Mouse (Mus musculus) midbrain, postnatal 0 days (tissue): ENCODE results near the gene Acyp1. TPM values are rescaled to one million over a fixed set of nuclear protein-coding genes. Genes with fewer than 3 reads are reported as not detected.

ENCODE experiments used
- ATAC-seq: fragments of 200-750 bp; cut with Nextera tagmentation; 2 replicates; pipeline ENCODE4 v1.8.0; 2017; ENCODE audit warnings: moderate number of reproducible peaks, mild to moderate bottlenecking, moderate TSS enrichment, moderate library complexity; ENCODE audit not compliant: low FRiP score
- DNase-seq: peaks from one replicate; pipeline ENCODE4 v3.0.0-alpha.2; 2015; ENCODE audit warnings: low spot score
- H3K27ac ChIP-seq: fragments of 300-500 bp; sonication (generic); 2 replicates; pipeline ENCODE4 v1.5.1; 2014; ENCODE audit warnings: low read depth, mild to moderate bottlenecking, low read length, mixed read lengths
- H3K27me3 ChIP-seq: fragments of 300-500 bp; sonication (generic); 2 replicates; pipeline ENCODE4 v1.6.1; 2014; ENCODE audit warnings: low read length, control low read depth, mixed read lengths; ENCODE audit not compliant: insufficient read depth
- H3K36me3 ChIP-seq: fragments of 300-500 bp; sonication (generic); 2 replicates; pipeline ENCODE4 v1.6.1; 2014; ENCODE audit warnings: low read length, control low read depth, mixed read lengths; ENCODE audit not compliant: insufficient read depth
- H3K4me1 ChIP-seq: fragments of 300-500 bp; sonication (generic); 2 replicates; pipeline ENCODE4 v1.6.1; 2014; ENCODE audit warnings: mild to moderate bottlenecking, control low read depth, antibody characterized with exemption, low read length, mixed read lengths; ENCODE audit not compliant: insufficient read depth
- H3K4me2 ChIP-seq: fragments of 300-500 bp; sonication (generic); 2 replicates; pipeline ENCODE4 v1.6.1; 2014; ENCODE audit warnings: low read depth, mild to moderate bottlenecking, low read length, mixed read lengths; ENCODE audit not compliant: poor library complexity, severe bottlenecking
- H3K4me3 ChIP-seq: fragments of 300-500 bp; sonication (generic); 2 replicates; pipeline ENCODE4 v1.5.1; 2014; ENCODE audit warnings: low read depth, mild to moderate bottlenecking, low read length, moderate library complexity
- H3K9ac ChIP-seq: fragments of 300-500 bp; sonication (generic); replicated peaks from 2 replicates; pipeline ENCODE4 v1.6.1; 2014; ENCODE audit warnings: mild to moderate bottlenecking, low read length, moderate library complexity, mixed read lengths; ENCODE audit not compliant: poor library complexity, severe bottlenecking
- H3K9me3 ChIP-seq: fragments of 300-500 bp; sonication (generic); 2 replicates; pipeline ENCODE4 v1.6.1; 2016; ENCODE audit warnings: low read length, control low read depth
- CTCF ChIP-seq: IDR thresholded peaks from 2 replicates; pipeline ENCODE4 v1.5.1; 2016; ENCODE audit warnings: antibody characterized with exemption, mild to moderate bottlenecking
- WGBS: fragments of 180-500 bp; shearing (Covaris S2); extraction: QIAGEN DNeasy Blood & Tissue Kit; methylation state at CpG from one replicate; pipeline ENCODE4 v1.1.7; 2014; 5-methylcytosine and 5-hydroxymethylcytosine counted together
- polyA plus RNA-seq: library from polyadenylated mRNA; unstranded; fragments of >200 nt; fragmentation: Nextera tagmentation; extraction: Ambion mirVana; gene quantifications from 2 replicates; pipeline ENCODE4 v1.2.1, GENCODE M21; 2015
- total RNA-seq: library from RNA; depleted of rRNA; stranded (reverse); fragments of >200 nt; gene quantifications from 2 replicates; pipeline ENCODE4 v1.2.3, GENCODE M21; 2014; rRNA removed

The Acyp1 gene
- 23.2 and 25.4 TPM in 2 replicates for total RNA-seq
- 40.3 and 41.8 TPM in 2 replicates for polyA plus RNA-seq

DNA sequence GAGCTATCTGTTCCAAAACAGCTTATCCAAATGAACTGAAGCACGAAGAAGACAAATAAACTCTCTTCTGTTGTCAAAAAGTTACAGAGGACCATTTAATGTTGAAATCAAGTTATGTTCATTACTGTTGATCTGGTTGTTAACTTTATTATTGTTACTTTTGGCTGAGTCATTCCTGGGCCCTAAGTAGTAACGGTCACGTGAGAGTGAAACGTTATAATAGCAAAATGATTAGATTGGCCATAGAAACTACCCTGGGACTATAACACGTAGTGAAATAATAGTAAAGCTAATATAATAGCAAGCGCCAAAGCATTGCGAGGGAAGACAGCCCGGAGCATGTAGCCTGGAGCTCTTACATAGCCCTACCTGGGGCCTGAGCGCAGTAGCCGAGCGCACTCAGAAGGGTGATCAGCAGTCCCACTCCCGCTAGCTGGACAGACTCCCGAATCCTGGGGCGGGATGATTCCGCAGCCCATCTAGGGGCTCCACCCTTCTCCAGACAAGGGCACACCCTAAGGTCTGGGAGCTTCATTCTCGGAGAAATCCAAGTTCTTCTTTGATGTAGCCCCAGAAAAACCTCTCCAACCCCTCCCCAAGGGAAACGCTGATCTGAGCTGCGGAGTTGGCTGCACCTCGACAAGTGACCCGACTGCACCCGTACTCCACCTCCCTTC lies at the start of gene Acyp1:
Acyp1 (minus strand) TSS at position 630 of the 677 bp plus-strand sequence.
- no peak for TF ChIP-seq CTCF
- Histone ChIP-seq H3K36me3 (no peaks in the 10 kb centered on the region), H3K4me2 (peak within 1 kb of the TSS; percentile 90), H3K4me3 (peak within 1 kb of the TSS; percentile 50), H3K4me1 (peaks cover 3% of the 10 kb centered on the region; the same call in 1 of the 2 replicates), H3K27ac (no peak within 1 kb of the TSS), H3K9ac (peak within 1 kb of the TSS; percentile 60), H3K9me3 (no peaks in the 10 kb centered on the region), H3K27me3 (no peaks in the 10 kb centered on the region)
- DNase-seq (peak; percentile 12), ATAC-seq (peak; percentile 17; the same call in 1 of the 2 replicates)
- 6% methylated on average over 21 of the region's 21 CpGs for WGBS

DNA sequence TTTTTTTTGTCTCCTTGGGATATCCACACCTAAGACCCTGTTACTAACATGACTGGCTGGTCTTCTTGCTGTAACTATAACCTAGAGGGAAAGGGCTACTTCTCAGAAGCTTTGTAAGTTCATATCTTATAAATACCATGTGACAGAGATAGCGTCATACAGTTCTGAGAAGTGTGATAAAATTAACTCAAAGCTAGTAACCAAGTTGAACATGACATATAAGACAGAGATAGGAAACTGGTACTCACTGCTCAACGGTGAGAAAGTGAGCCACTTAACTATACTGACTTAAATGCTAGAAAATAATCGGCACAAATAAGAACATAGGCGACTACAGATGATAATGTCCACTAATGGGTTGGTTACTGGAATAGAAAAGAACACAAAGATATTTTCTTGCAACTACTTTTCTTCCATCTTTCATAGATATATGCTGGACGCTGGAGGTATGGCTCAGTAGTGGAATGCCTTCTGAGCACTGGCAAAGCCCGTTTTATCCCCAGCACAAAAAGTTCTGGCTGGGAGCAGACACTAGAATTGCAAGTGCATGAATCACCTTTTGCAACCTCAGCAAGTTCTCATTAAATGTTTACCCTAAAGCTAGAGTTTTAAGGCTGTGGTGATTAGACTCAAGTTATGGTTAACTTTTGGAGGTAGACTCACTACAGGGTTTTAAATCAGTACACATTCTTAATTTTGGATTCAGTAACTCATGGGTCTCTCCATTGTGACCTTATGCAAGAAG lies 49.5 kb upstream of the Acyp1 start:
- Histone ChIP-seq H3K4me3 (peak overlapping the region; percentile 99; the same call in 1 of the 2 replicates), H3K27ac (no peak overlapping the region), H3K27me3 (no peaks in the 10 kb centered on the region), H3K9me3 (no peaks in the 10 kb centered on the region), H3K4me2 (peak overlapping the region; percentile 83; the same call in 1 of the 2 replicates), H3K9ac (no peak overlapping the region), H3K4me1 (peaks cover 5% of the 10 kb centered on the region), H3K36me3 (peaks cover 22% of the 10 kb centered on the region)
- 89% methylated on average over 6 of the region's 6 CpGs for WGBS
- ATAC-seq (no peak), DNase-seq (no peak)
- TF ChIP-seq CTCF: no peak

DNA sequence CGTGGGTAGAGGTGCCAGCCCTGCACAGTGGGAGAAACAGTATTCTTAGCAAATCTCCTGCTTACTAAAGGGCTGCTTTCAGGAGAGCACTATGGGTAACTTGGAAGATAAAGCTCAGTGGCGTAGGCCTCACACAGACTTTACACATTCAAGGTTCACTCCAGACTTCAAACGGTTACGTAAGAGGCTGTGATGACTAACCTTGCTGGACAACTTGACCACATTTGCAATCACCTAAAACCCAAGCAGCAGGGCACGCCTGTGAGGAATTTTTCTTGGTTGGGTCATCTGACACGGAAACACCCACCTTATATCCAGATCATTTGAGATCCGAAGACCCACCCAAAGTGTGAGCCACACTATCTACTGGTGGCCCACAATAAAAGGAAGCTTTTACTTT lies 41.9 kb upstream of the Acyp1 start:
- 93% methylated on average over 7 of the region's 7 CpGs for WGBS
- DNase-seq (no peak), ATAC-seq (no peak)
- H3K9ac ChIP-seq: no peak overlapping the region
- H3K27ac ChIP-seq: no peak overlapping the region
- H3K4me1 ChIP-seq: no peaks in the 10 kb centered on the region
- no peak overlapping the region for H3K4me2 ChIP-seq
- no peak overlapping the region for H3K4me3 ChIP-seq
- no peak for TF ChIP-seq CTCF
- peaks cover 37% of the 10 kb centered on the region for H3K36me3 ChIP-seq
- no peaks in the 10 kb centered on the region for H3K27me3 ChIP-seq
- H3K9me3 ChIP-seq: no peaks in the 10 kb centered on the region

DNA sequence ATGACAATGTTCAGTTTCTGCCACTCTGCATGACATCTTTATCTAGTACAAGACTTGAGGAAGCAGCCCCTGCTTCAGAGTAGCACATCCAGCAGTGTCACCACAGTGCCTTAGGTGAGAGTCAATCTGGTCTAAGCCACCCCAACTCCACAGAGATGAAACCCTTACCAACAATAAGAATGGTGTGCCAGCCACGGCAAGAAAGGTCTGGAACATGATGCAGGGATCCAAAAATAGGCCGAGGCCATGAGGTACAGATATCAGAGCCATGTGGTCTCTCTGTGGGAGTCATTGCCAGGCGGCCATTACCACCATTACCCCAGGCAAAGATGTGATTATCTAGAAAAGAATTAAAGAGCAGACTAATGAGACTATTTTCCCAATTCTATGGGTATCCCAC lies 20.4 kb upstream of the Acyp1 start:
- H3K9me3 ChIP-seq: no peaks in the 10 kb centered on the region
- TF ChIP-seq CTCF: no peak
- H3K4me3 ChIP-seq: no peak overlapping the region
- no peak overlapping the region for H3K9ac ChIP-seq
- WGBS: 77% methylated on average over 3 of the region's 3 CpGs
- H3K36me3 ChIP-seq: peaks cover 82% of the 10 kb centered on the region
- no peak overlapping the region for H3K27ac ChIP-seq
- DNase-seq: no peak
- H3K4me2 ChIP-seq: no peak overlapping the region
- ATAC-seq: no peak
- no peaks in the 10 kb centered on the region for H3K27me3 ChIP-seq
- H3K4me1 ChIP-seq: no peaks in the 10 kb centered on the region

DNA sequence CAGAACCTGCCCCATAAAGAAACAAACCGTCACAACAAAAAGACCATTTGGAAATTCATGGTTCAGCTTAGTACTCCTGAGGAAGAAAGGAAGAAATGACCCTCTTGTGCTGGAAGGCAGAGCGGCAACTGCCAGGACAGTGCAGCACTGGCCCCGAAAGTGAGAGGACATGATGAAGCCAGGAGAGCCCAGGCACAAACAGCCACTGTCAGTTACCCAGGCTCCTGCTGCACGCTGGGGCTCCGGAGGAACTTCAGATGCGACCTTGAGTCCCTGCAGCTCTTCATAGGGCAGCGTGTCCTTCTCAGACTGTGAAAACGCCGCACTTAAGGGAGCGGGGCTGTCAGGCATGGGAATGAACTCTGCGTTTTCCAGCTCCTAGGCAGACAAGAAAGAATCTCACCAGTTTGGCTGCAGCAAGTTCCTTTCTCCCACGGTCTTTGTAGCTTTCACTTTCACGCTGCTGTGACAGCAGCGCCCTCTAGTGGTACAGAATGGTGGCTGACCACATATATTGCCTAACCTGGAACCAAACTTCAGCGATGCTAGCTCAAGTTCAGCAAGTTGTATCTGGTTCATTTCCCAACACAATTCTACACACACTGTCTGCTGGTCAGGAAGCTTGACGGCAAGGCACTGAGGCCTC lies 17.1 kb upstream of the Acyp1 start:
- peak overlapping the region; percentile 55; the same call in 1 of the 2 replicates for H3K27ac ChIP-seq
- WGBS: 47% methylated on average over 16 of the region's 16 CpGs
- no peak overlapping the region for H3K4me2 ChIP-seq

More for the DNA sequence above, 17.1 kb upstream of the Acyp1 start:
- ATAC-seq: peak; percentile 79
- Histone ChIP-seq H3K4me1 (no peaks in the 10 kb centered on the region), H3K36me3 (peaks cover 72% of the 10 kb centered on the region), H3K27me3 (no peaks in the 10 kb centered on the region), H3K4me3 (no peak overlapping the region), H3K9ac (no peak overlapping the region), H3K9me3 (no peaks in the 10 kb centered on the region)
- DNase-seq: peak; percentile 92
- peak; percentile 99 for TF ChIP-seq CTCF
